19 mouse cellular contexts compared by ENCODE assay signal in the genomic region with DNA sequence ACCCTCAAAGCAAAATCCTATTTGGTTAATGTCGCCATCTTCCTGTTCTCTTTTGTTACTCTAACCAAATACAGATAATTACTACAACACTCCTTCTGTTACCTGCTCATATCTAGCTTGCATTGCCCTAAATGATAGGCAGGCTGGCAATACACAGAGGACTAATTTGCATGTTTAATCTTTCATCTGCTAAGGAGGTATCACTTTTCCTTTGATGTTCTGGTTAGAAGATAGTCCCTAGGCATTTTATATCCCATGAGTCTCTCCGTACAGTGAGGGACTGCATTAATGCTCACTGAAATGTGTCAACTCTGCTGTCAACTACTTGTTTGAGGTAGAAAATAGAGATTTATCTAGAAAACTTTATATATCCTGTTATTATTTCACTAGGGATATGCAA.
"Had no signal": no experiment of that assay in that cellular context is flagged by ENCODE, and none has a peak within 500 bp of the region (broad histone marks: within the 10 kb centered on the region; RNA-seq: fewer than 3 reads in every experiment).

No protein-coding gene starts in this region.

- H3K9me3 ChIP-seq: liver, embryonic 12.5 days; neural tube, embryonic 13.5 days; neural tube, embryonic 15.5 days had no signal

- H3K9ac ChIP-seq: liver, embryonic 12.5 days; liver, embryonic 14.5 days; lung, embryonic 14.5 days; neural tube, embryonic 13.5 days; neural tube, embryonic 15.5 days had no signal

- H3K4me1 ChIP-seq: liver, embryonic 12.5 days; megakaryocyte, embryonic 14.5 days; neural tube, embryonic 13.5 days; neural tube, embryonic 15.5 days had no signal

- DNase-seq: lung, adult 18-20 months; lung, embryonic 14.5 days; lung, postnatal 10 days; lung, postnatal 36 days; retina, postnatal 1 day; right cerebral cortex, adult 18-20 months; right cerebral cortex, postnatal 25 days; right cerebral cortex, postnatal 4 days; spleen, adult 18-20 months; thymus, adult 18-20 months; thymus, postnatal 14 days; thymus, postnatal 36 days had no signal

- H3K4me3 ChIP-seq: liver, embryonic 12.5 days; megakaryocyte, embryonic 14.5 days; myocyte; neural tube, embryonic 13.5 days; neural tube, embryonic 15.5 days had no signal

- H3K27me3 ChIP-seq: liver, embryonic 12.5 days; megakaryocyte, embryonic 14.5 days; neural tube, embryonic 13.5 days; neural tube, embryonic 15.5 days had no signal

- H3K27ac ChIP-seq: liver, embryonic 12.5 days; liver, embryonic 14.5 days; macrophage; neural tube, embryonic 13.5 days; neural tube, embryonic 15.5 days had no signal

- H3K36me3 ChIP-seq: liver, embryonic 12.5 days; neural tube, embryonic 13.5 days; neural tube, embryonic 15.5 days had no signal

- ATAC-seq: liver, embryonic 12.5 days had no signal

- H3K4me2 ChIP-seq: liver, embryonic 12.5 days; lung, embryonic 14.5 days; neural tube, embryonic 13.5 days; neural tube, embryonic 15.5 days had no signal
